Mouse (Mus musculus) liver, adult 2 months (tissue): Measurements from ENCODE around the gene Sh2b1.

Experiments used
- CTCF ChIP-seq: fragments of 200-500 bp; IDR thresholded peaks from 2 replicates; pipeline ENCODE4 v1.5.1; 2011; ENCODE audit warnings: low read depth, low read length, control low read depth
- POLR2A ChIP-seq: fragments of 200-500 bp; IDR thresholded peaks from 2 replicates; pipeline ENCODE4 v1.6.1; 2011; ENCODE audit warnings: low read length, control low read depth; ENCODE audit not compliant: insufficient read depth; ENCODE audit errors: extremely low read depth

DNA sequence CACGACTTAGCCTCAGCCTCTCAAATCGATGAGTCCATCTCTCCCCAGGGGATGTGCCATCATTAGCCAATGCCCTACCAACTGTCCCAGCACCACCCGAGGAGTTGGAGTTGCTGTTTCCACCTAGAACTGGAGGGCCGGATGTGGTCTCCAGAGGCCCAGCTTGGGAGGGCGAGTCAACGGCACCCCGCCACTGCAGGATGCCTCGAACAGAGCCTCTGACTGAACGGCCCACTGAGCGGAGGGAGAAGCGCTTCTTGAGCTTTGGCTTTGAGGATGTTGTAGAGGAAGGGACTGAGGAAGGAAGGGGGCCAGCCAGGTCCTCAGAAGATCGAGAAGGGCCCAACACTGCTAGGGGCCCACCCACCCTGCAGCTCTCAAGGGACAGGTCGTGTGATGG, 2.9 kb downstream of the Sh2b1 start:
- TF ChIP-seq POLR2A, result no peak
- TF ChIP-seq CTCF, result no peak
